Mouse (Mus musculus) kidney, adult 9 months (tissue): ENCODE results near the gene Sdsl.
A peak's percentile ranks its signal among the peaks of the same experiment; 100 is the strongest.

ENCODE experiments used
- DNase-seq: peaks from one replicate; pipeline ENCODE4 v3.0.0; 2022

The Sdsl gene

DNA sequence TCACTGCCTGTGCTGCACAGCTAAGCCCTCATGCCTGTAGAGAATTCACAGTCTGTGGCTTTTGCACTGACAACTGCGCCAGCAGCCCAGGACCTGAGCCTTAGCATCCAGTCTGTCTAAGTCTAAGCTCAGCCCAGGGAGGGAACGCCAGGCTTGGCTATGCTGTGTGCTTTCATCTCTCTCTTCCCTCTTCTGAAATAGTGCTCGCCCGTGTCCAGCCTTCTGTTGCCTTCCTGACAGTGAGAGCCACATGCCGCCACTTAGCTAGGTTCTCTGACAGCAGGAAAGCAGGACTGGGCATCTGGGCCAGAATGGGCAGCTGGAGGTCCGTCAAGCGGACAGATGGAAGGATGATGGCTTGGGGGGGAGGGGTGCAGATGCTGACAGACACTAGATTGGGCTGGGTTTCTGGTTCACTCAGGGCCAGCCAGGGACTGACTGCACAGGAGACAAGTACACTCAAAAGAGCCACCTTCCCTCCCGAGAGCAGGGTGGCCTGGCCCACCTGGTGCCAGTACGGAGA is 21.3 kb upstream of the Sdsl start:
- no peak for DNase-seq

DNA sequence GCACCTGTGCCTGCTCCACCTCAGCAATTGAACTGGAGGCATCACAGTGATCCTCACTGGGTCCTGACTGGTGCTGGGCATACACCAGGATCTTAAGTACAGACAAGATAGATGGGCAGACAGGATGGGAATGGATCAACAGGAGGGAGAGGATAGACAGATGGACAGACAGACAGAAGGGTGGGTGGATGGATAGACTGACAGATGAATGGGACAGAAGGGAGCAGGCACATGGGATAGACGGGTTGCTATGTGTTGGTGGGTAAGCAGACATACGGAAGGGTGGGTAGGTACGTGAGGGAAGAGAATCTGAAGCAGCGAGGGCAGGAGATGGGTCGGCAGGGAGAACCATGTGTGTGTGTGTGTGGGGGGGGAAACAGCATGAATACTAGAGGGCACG is 20.8 kb upstream of the Sdsl start:
- no peak for DNase-seq

DNA sequence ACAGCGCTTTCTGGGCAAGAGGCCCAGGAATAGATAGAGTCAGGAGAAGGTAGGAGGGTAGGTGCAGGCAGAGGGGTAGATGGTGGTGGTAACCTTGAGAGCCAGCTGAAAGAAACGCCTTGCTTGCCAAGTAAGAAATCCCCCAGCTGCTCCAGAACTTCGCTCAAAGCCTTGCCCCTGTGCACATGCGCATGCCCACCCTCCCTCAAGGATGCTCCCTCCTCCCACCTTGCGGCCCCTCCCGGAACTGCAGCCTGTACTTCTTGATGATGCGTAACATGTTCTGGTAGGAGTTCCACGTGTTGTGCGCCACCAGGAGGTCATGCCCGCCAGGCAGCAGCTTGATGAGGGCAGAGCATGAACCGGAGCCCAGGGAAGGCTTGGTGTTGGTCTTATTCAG is 19.8 kb upstream of the Sdsl start:
- DNase-seq, result no peak

DNA sequence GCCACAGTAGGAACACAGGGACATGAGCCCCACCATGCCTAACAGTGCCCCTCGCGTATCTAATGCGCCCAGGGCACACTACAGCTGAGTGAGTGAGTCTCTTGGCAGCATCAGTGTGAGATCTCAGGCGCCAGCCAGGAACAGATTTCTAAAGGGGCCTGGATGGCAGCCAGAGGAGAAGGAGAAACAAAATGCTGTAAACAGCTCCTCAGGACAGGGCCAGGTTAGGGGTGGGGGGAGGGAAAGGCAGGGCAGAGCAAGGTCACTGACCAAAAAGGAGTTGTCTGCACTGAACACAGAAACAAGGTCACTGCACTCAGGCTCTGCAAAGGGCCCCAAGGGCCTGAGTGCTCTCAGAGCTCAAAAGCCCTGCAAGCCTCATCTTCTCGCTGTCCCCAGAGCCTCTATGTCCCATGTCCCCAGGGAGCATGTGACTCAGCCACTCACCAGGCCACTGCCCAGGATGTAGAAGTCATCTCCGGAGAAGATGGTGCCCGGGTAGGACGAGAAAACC is 18.1 kb upstream of the Sdsl start:
- peak; percentile 79 for DNase-seq

DNA sequence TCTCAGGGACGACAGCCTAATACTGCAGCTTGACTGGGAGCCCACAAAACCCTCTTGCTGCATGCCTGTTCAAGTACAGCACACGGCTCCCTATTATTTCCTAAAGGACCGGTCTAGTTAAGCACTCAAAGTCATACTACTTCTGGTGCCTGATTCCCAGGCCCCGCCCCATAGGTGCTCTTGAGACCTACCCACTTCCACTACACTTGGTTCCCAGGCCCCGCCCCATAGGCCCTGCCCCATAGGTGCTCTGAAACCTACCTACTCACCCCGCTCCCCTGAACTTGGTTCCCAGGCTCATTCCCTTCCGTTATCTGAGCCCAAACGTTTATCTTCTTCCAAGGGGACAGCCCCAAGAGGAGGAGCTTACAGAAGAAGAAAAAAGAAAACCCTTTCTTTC is 15.2 kb upstream of the Sdsl start:
- DNase-seq, result no peak

DNA sequence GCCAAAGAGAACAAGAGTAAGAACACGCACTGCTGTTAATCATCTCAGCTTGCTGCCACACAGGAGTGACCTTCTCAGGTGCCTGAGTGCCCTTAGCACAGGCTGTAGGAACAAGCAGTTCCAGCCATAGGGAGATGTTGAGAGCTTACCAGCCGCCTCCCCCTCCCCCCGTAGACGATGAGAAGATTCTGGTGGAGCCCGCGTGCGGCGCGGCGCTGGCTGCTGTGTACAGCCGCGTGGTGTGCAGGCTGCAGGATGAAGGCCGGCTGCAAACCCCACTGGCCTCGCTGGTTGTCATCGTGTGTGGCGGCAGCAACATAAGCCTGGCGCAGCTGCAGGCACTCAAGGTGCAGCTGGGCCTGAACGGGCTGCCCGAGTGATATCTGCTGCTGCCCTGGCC is 10.8 kb upstream of the Sdsl start:
- no peak for DNase-seq

DNA sequence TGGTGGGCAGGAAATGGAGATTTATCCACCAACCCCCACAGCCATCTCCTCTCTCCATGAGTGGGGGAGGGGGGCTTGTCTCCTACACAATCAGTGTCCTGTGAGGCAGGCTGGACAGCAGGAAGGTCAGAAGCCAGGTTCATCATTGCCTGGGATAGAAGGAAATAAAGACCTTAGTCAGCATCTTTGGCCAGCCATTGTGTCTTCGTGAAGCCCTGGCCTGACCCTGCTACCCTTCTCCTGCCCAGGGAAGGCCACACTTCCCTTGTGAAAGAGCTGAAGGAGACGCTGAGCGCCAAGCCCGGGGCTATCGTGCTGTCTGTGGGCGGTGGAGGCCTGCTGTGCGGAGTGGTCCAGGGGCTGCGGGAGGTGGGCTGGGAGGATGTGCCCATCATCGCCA is 8.6 kb upstream of the Sdsl start:
- DNase-seq, result no peak

DNA sequence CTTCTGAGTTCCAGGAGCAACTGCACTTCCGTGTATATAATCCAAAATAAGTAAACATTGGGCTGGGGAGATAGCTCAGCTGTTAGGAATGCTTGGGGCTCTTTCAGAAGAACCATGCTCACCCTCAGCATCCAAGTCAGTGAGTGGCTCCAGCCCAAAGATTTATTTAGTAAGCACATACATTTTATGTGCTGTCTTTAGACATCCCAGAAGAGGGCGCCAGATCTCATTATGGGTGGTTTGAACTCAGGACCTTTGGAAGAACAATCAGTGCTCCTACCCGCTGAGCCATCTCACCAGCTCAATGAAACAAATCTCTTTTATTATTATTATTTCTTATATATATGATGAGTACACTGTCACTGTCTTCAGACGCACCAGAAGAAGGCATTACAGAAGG is 6.9 kb upstream of the Sdsl start:
- DNase-seq, result no peak

DNA sequence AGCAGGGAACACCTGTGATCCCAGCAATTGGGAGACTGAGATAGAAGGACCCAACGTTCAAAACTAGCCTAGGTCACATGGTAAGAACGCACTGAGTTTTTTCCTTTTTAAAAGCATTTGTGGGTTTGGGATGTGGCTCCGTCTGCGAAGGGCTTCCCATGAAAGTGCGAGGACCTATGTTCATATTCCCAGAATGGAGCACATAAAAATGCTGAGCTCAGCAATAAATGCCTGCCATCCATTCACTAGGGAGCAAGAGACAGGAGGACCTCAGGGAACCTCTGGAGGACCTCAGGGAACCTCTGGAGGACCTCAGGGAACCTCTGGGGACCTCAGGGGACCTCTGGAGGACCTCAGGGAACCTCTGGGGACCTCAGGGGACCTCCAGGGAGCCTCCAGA is 5.4 kb upstream of the Sdsl start:
- DNase-seq, result no peak

DNA sequence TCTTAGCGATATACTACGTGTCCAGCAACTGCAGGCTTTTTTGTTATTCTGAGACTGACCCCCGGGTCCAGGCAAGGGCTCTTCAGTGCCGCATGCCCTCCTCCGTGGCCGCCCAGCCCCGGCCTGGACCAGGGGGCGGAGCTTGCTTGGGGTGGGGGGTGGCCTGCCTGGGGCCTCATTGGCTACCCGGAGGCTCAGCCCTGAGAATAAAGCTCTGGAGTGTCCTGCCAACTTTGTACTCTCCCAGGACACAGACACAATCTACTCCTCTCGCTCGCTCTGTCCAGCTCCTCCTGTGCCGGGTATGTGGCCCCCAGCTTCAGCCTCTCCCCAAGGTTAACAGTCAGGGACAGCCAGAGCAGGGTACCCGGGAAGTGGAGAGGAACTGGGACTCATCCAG is 3.7 kb upstream of the Sdsl start, which contains the start of gene Sds:
Sds (plus strand) TSS at position 231 of the 400 bp plus-strand sequence.
- DNase-seq, result no peak

DNA sequence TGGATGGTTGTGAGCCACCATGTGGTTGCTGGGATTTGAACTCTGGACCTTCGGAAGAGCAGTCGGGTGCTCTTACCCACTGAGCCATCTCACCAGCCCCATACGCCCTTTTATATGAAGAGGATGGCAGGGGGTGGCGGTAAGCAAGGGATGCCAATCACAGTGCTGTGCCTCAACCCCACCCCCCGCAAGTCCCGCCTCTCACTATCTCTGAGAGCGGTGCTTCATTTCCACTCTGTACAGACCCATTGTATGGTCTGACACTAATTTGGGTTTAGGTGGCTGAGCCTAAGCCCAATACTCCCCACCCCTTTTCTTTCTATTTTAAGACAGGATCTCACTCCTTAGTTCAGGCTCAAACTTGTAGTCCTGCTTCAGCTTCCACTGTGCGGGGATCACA is 3.3 kb upstream of the Sdsl start:
- DNase-seq, result no peak

DNA sequence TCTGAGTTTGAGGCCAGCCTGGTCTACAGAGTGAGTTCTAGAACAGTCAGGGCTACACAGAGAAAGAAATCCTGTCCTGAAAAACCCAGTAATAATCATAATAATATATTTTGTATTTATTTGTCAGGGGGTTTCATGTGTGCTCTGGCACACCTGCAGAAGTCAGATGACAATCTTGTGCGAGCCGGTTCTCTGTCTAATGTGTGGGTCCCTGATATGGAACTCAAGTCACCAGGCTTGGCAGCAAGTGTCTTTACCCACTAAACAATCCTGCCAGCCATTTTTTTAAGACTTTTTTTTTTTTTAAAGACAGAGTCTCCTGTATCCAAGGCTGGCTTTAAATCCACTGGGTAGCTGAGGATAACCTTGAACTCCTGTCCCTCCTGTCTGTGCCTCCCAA is 751 bp upstream of the Sdsl start:
- DNase-seq, result no peak

DNA sequence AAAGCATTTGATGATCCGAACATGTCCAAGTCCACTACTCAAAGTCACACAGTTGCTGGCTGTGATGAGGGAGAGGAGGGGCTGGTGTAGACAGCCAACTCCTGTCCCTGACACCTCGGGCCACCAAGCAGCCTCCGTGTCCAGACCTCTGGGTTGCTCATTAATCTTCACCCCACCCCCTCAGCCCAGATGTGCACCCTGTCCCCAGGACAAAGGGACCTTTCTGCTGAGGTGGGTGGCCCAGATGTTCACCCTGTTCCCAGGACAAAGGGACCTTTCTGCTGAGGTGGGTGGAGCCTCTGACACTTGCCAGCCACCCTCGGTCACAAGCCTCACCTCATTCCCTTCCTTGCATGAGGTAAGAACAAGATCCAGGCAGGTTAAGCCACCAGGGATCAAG is 1.1 kb downstream of the Sdsl start:
- DNase-seq, result peak; percentile 65

DNA sequence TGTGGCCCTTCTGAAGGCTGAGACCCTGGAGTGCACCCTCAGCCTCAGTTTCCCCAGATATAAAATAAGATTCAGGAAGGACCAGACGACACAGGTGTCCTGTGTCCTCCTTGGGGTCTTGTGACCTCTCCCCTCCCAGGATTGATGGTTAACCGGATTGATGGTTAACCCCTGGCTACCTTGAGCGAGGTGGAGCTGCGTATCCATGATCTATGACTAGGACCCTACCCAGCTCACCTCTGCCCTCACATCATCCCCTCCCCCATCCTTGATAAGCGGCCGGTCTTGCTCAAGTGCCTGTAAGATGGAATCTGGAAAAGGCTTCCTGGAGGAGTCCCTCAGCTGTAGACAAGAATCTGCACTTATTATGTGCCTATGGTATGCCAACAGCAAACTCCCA is 3.8 kb downstream of the Sdsl start:
- peak; percentile 19 for DNase-seq

DNA sequence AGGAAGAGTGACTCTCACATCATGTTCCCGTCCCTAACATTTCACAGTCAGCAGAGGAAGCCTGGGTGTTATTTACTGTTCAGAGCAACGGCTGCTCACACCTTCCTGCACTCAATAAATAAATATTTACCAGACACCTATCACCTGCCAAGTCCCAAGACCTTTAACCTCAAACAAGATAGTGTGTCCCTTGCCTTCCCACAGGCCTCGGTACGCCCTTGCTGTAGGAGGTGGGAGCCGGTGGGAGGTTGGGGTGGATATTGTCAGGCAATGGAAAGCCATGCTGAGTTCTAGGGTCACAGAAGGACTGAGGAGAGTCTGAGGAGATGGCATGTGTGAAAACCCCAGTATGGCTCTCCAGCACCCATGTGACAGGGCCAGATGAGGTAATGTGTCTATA is 4.3 kb downstream of the Sdsl start:
- DNase-seq, result peak; percentile 70

DNA sequence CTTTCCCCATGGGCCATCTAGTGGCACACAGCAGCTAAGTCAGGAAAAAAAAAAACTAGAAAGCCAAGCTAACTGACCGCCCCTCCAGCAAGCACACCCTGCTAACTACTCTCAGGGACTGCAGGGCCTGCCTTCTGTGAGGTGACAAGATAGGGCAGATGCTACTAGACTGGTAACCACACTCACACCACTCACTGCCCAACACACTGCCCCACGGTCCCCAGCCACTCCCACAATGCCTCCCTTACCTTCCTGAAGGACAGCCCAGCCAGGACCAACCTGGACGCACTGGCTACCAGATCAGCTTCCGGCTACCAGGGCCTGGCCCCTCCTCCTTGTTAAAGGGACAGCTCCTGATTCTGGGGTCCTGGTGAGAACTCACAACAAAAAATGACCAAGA is 5.6 kb downstream of the Sdsl start:
- DNase-seq, result peak; percentile 76

DNA sequence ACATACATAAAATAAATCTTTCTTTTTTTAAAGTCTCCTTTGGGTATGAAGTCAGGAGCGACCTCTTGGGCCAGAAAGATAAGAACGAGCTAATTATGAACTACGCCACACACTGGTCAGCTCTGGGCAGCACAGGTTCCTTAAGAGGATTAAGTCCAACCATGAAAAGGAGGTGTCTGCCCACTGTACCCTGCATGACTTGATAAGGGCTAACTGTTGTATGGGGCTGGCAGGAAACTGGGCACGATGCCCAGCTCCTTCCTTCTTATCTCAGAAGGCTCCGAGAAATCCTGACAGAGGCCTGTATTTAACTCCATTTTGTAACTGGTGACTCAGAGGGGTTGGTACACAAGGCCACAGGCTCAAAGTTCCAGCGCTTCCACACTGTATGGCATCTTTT is 6.8 kb downstream of the Sdsl start:
- DNase-seq, result no peak

DNA sequence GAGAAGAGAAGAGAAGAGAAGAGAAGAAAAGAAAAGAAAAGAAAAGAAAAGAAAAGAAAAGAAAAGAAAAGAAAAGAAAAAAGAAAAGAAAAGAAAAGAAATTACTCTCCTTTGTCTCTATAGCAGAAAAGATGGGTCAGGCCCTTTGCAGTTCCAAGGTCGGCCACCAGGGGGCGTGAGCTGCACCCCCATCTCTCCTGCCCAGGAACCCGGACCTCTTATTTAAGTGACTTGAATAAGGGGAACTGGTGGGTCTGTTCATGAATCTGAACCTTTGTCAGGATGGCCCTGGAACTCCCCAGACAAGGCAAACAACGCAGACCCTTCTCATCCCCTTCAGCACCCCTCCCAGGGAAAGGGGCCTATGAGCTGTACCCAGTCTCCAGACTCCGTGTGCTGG is 7.5 kb downstream of the Sdsl start:
- peak; percentile 51 for DNase-seq

DNA sequence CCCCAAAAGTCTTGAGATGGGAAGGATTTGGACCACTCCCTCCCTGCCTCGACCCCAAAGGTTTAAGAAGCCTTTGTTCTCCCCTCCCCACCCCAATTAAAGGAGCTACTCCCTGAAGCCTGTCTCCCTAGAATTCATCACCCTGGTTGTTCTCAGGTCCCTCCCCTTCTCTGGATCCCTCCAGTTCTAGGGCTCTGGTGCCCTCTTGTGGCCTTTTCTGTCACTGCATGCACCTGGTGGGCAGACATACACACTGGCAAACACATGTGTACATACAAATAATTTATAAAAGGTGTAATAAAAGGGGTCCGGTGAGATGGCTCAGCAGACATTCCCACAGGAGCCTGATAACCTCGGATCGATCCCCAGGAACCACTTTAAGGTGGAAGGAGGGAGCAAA is 8.3 kb downstream of the Sdsl start:
- DNase-seq, result no peak

DNA sequence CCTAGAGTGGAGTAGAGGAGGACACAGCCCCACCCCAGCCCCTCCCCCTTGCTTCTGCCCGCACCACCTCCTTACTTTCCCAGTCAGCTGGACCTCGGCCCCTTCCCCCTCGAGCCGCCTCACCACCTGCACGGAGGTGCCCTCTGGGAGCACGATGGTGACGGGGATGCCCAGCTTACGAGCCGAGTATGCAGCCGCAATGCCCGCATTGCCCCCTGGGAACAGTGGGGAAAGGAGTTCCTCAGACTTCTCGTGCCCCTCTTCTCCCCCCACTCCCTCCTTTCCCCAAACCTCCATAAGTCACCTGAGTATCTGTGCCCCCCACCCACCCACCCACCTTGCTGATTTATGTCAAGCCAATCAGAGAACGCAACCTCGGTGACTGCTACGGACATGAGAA is 10.7 kb downstream of the Sdsl start:
- no peak for DNase-seq

DNA sequence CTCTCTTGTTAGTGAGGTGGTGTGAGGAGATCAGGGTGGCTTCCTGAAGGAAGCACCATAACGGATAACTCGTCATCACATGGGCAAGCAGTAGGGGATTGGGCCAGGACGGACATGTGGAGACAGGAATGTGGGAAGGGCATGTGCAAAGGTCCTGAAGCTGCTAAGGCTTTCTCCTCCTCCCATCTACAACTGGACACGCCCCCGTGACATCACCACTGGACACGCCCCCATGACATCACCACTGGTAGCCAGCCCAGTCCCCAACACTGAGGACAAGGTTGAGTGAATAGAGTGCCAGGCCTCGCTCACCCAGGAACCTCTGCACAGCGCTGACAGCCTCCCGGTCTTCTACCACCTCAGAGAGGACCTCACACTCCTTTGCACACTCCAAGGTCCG is 13.5 kb downstream of the Sdsl start:
- no peak for DNase-seq

DNA sequence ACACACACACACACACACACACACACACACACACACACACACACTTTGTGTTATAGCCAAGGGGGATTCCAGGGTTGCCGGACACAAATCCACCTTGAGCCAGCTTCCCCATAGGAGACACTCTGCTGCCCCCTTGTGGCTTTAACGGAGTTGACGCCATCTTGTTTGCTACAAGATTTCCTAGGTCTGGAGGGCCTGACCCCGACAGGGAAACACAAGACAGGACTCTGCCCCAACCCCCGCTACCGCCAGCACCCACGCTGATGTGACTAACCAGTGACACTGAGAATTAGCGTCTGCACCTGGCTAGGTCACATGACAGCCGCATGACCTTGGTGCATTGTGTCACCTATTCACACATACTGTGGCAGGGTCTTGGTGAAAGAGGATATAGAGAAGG is 15.0 kb downstream of the Sdsl start:
- peak; percentile 68 for DNase-seq

DNA sequence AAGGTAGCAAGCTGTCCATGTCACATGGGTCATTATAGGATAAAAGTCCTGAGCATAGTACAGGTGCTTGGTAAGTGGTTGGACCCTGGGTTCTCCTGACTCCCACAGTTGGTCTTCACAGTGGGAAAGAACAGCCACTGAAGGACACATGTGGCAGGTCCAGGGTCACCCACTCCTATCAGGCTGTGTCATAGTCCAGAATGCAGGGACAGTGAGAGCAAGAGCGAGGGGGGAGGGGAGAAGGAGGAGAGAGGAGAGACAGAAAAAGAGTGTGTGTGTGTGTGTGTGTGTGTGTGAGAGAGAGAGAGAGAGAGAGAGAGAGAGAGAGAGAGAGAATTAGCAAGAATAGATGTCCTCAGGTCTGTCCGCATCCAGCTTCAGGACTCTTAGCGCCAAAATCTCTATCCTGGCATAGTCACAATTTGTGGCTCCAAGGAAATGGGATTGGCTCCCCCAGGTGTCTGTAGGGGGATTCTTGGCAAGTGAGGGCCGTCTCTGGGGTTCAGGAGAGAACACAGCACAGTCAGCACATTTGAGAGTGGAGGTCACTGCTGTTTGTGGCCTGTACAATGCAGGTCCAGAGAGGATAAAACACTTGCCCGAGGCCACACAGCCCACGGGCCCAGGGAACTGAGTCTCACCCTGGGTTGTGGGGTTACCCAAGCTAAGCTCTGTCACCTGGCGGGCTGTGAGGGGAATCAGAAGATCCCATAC is 15.6 kb downstream of the Sdsl start:
- DNase-seq, result no peak

DNA sequence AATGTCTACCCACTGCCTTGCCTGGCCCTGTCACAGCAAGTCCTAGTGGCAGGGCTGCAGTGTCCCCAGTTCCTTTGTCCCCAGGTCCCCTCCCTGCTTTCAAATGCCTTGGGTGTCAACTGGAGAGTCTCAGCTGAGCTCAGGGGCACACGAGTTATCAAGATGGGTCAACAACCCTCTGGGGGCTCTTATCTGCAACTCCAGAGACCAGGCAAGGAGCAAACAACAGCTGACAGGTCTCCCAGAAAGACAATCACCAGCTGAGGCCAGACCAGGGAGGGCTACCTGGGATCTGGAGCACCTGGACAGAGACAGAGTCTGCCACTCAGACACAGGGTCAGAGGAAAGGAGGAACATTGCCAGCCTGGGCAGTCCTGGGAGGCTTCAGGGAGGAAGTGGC is 16.4 kb downstream of the Sdsl start:
- no peak for DNase-seq

DNA sequence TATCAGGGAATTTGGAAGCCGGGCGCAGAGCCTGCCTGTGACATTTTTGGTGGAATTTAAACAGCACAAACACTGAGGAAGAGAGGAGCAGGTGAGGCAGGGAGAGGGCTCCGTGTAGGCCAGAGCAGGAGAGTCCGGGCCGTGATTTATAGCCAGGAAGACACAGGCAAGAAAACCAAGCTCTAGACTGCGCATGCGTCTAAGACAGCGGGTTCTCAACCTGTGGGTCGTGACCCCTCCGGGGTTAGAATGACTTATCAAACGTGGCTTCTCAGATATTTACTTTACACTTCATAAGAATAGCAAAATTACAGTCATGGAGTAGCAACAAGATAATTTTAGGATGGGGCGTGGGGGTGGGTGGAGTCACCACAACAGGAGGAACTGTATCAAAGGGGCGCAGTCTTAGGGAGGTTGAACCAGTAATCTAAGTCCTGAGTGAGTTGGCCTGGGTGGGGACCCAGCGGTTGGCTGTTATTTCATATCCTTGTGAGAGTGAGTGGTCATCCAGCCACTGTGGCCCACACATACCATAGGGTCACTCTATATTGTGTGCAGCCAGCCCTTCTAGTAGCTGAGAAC is 17.8 kb downstream of the Sdsl start:
- DNase-seq, result no peak
